11 mouse cellular contexts compared by ENCODE assay signal in genomic region chr9:120857849-120858510, GRCm38 (mm10).
"Had no signal": no experiment of that assay in that cellular context is flagged by ENCODE, and none has a peak within 500 bp of the region (broad histone marks: within the 10 kb centered on the region; RNA-seq: fewer than 3 reads in every experiment).

No protein-coding gene starts in this region.

- H3K4me2 ChIP-seq: limb, embryonic 15.5 days; liver, embryonic 13.5 days; midbrain, embryonic 11.5 days; midbrain, embryonic 15.5 days had no signal

- H3K36me3 ChIP-seq: limb, embryonic 15.5 days; liver, embryonic 13.5 days; midbrain, embryonic 15.5 days had no signal

- H3K4me3 ChIP-seq: left cerebral cortex, adult 2 months; limb, embryonic 15.5 days; liver, embryonic 13.5 days; midbrain, embryonic 15.5 days had no signal

- ATAC-seq: intestine, embryonic 16.5 days; midbrain, embryonic 15.5 days had no signal

- H3K27ac ChIP-seq: left cerebral cortex, adult 2 months; limb, embryonic 15.5 days; liver, embryonic 13.5 days; midbrain, embryonic 15.5 days had no signal

- DNase-seq: kidney, adult 2 months; kidney, postnatal 25 days; liver, embryonic 13.5 days; lung, adult 18-20 months; right cerebral cortex, postnatal 4 days; thymus, postnatal 36 days had no signal

- H3K9me3 ChIP-seq: limb, embryonic 15.5 days; liver, embryonic 13.5 days; midbrain, embryonic 15.5 days had no signal

- H3K27me3 ChIP-seq: limb, embryonic 15.5 days; liver, embryonic 13.5 days; midbrain, embryonic 15.5 days had no signal

- H3K9ac ChIP-seq: limb, embryonic 15.5 days; liver, embryonic 13.5 days; midbrain, embryonic 15.5 days had no signal
